Mouse (Mus musculus): ENCODE measurements around the gene Ift88. TPM values are rescaled to one million over a fixed set of nuclear protein-coding genes. Genes with fewer than 3 reads are reported as not detected.

Ift88 gene
- polyA plus RNA-seq, 1 experiment from 2014 or later: 16.9 TPM

GRCm38 (mm10) chr14:57408100-57408499, 15.8 kb upstream of the Ift88 start:
- DNase-seq (ENCODE audit: low spot score) (no peak), ATAC-seq (replicated peaks; ENCODE audit: insufficient number of reproducible peaks, low FRiP score, low TSS enrichment, low read depth) (no peak)
- H3K4me3 ChIP-seq (ENCODE audit: low read depth, low read length): no peak overlapping the region
- no peak overlapping the region for H3K4me2 ChIP-seq (ENCODE audit: low read depth, low read length)
- H3K27me3 ChIP-seq (ENCODE audit: control insufficient read depth, insufficient read depth, low read length): no peaks in the 10 kb centered on the region
- no peaks in the 10 kb centered on the region for H3K36me3 ChIP-seq (replicated peaks; ENCODE audit: control insufficient read depth, insufficient read depth, low read depth, low read length)
- H3K4me1 ChIP-seq (ENCODE audit: control insufficient read depth, insufficient read depth, low read length): no peaks in the 10 kb centered on the region
- 79% methylated on average over 8 of the region's 8 CpGs for WGBS
- H3K9ac ChIP-seq (replicated peaks; ENCODE audit: low read length): no peak overlapping the region
- H3K27ac ChIP-seq (replicated peaks; ENCODE audit: low read depth, low read length): no peak overlapping the region
- H3K9me3 ChIP-seq (replicated peaks; ENCODE audit: control insufficient read depth, low read length): no peaks in the 10 kb centered on the region

- H3K36me3 ChIP-seq (replicated peaks; ENCODE audit: control insufficient read depth, insufficient read depth, low read depth, low read length): no peaks in the 10 kb centered on the region
- no peak overlapping the region for H3K4me3 ChIP-seq (ENCODE audit: low read depth, low read length)
- peak; percentile 60 for DNase-seq (ENCODE audit: low spot score)
- 20% methylated on average over 6 of the region's 6 CpGs for WGBS
- H3K27ac ChIP-seq (replicated peaks; ENCODE audit: low read depth, low read length): no peak overlapping the region
- no peaks in the 10 kb centered on the region for H3K27me3 ChIP-seq (ENCODE audit: control insufficient read depth, insufficient read depth, low read length)
- no peaks in the 10 kb centered on the region for H3K9me3 ChIP-seq (replicated peaks; ENCODE audit: control insufficient read depth, low read length)
- H3K9ac ChIP-seq (replicated peaks; ENCODE audit: low read length): no peak overlapping the region
- no peaks in the 10 kb centered on the region for H3K4me1 ChIP-seq (ENCODE audit: control insufficient read depth, insufficient read depth, low read length)
- no peak overlapping the region for H3K4me2 ChIP-seq (ENCODE audit: low read depth, low read length)
- ATAC-seq (replicated peaks; ENCODE audit: insufficient number of reproducible peaks, low FRiP score, low TSS enrichment, low read depth): no peak
Observed at GRCm38 (mm10) chr14:57409106-57409505, 14.8 kb upstream of the Ift88 start.

GRCm38 (mm10) chr14:57412166-57412565, 11.7 kb upstream of the Ift88 start:
- no peak for DNase-seq (ENCODE audit: low spot score)
- no peak overlapping the region for H3K27ac ChIP-seq (replicated peaks; ENCODE audit: low read depth, low read length)
- no peaks in the 10 kb centered on the region for H3K4me1 ChIP-seq (ENCODE audit: control insufficient read depth, insufficient read depth, low read length)
- ATAC-seq (replicated peaks; ENCODE audit: insufficient number of reproducible peaks, low FRiP score, low TSS enrichment, low read depth): no peak
- H3K9me3 ChIP-seq (replicated peaks; ENCODE audit: control insufficient read depth, low read length): no peaks in the 10 kb centered on the region
- no peak overlapping the region for H3K9ac ChIP-seq (replicated peaks; ENCODE audit: low read length)
- H3K4me2 ChIP-seq (ENCODE audit: low read depth, low read length): no peak overlapping the region
- H3K36me3 ChIP-seq (replicated peaks; ENCODE audit: control insufficient read depth, insufficient read depth, low read depth, low read length): no peaks in the 10 kb centered on the region
- no peak overlapping the region for H3K4me3 ChIP-seq (ENCODE audit: low read depth, low read length)
- no peaks in the 10 kb centered on the region for H3K27me3 ChIP-seq (ENCODE audit: control insufficient read depth, insufficient read depth, low read length)
- WGBS: 39% methylated on average over 7 of the region's 7 CpGs

- no peak for DNase-seq (ENCODE audit: low spot score)
Observed at GRCm38 (mm10) chr14:57417187-57417586, 6.7 kb upstream of the Ift88 start.

GRCm38 (mm10) chr14:57424212-57424561, 325 bp downstream of the Ift88 start:
- DNase-seq (ENCODE audit: low spot score) (no peak), ATAC-seq (replicated peaks; ENCODE audit: insufficient number of reproducible peaks, low FRiP score, low TSS enrichment, low read depth) (peak; percentile 93)
- Histone ChIP-seq H3K27me3 (ENCODE audit: control insufficient read depth, insufficient read depth, low read length) (no peaks in the 10 kb centered on the region), H3K4me3 (ENCODE audit: low read depth, low read length) (peak overlapping the region; percentile 80), H3K9ac (replicated peaks; ENCODE audit: low read length) (peak overlapping the region; percentile 78), H3K27ac (replicated peaks; ENCODE audit: low read depth, low read length) (no peak overlapping the region; the same call in 1 of the 2 replicates), H3K4me1 (ENCODE audit: control insufficient read depth, insufficient read depth, low read length) (no peaks in the 10 kb centered on the region), H3K9me3 (replicated peaks; ENCODE audit: control insufficient read depth, low read length) (no peaks in the 10 kb centered on the region), H3K36me3 (replicated peaks; ENCODE audit: control insufficient read depth, insufficient read depth, low read depth, low read length) (no peaks in the 10 kb centered on the region), H3K4me2 (ENCODE audit: low read depth, low read length) (peak overlapping the region; percentile 76)
- WGBS: 1% methylated on average over 24 of the region's 24 CpGs

More at GRCm38 (mm10) chr14:57417187-57417586, 6.7 kb upstream of the Ift88 start:
- Histone ChIP-seq H3K4me2 (ENCODE audit: low read depth, low read length) (no peak overlapping the region), H3K9me3 (replicated peaks; ENCODE audit: control insufficient read depth, low read length) (no peaks in the 10 kb centered on the region), H3K27me3 (ENCODE audit: control insufficient read depth, insufficient read depth, low read length) (no peaks in the 10 kb centered on the region), H3K9ac (replicated peaks; ENCODE audit: low read length) (no peak overlapping the region), H3K27ac (replicated peaks; ENCODE audit: low read depth, low read length) (no peak overlapping the region), H3K36me3 (replicated peaks; ENCODE audit: control insufficient read depth, insufficient read depth, low read depth, low read length) (no peaks in the 10 kb centered on the region), H3K4me3 (ENCODE audit: low read depth, low read length) (no peak overlapping the region), H3K4me1 (ENCODE audit: control insufficient read depth, insufficient read depth, low read length) (no peaks in the 10 kb centered on the region)
- WGBS: 88% methylated on average over 2 of the region's 2 CpGs
- no peak for ATAC-seq (replicated peaks; ENCODE audit: insufficient number of reproducible peaks, low FRiP score, low TSS enrichment, low read depth)

GRCm38 (mm10) chr14:57430451-57430850, 6.6 kb downstream of the Ift88 start:
- H3K4me3 ChIP-seq (ENCODE audit: low read depth, low read length): no peak overlapping the region
- H3K4me2 ChIP-seq (ENCODE audit: low read depth, low read length): no peak overlapping the region
- no peak for ATAC-seq (replicated peaks; ENCODE audit: insufficient number of reproducible peaks, low FRiP score, low TSS enrichment, low read depth)
- H3K9ac ChIP-seq (replicated peaks; ENCODE audit: low read length): no peak overlapping the region
- DNase-seq (ENCODE audit: low spot score): no peak
- 81% methylated on average over 2 of the region's 2 CpGs for WGBS
- H3K4me1 ChIP-seq (ENCODE audit: control insufficient read depth, insufficient read depth, low read length): no peaks in the 10 kb centered on the region
- no peaks in the 10 kb centered on the region for H3K9me3 ChIP-seq (replicated peaks; ENCODE audit: control insufficient read depth, low read length)
- H3K27ac ChIP-seq (replicated peaks; ENCODE audit: low read depth, low read length): no peak overlapping the region
- no peaks in the 10 kb centered on the region for H3K36me3 ChIP-seq (replicated peaks; ENCODE audit: control insufficient read depth, insufficient read depth, low read depth, low read length)
- H3K27me3 ChIP-seq (ENCODE audit: control insufficient read depth, insufficient read depth, low read length): no peaks in the 10 kb centered on the region

GRCm38 (mm10) chr14:57452516-57452915, 28.7 kb downstream of the Ift88 start:
- no peak overlapping the region for H3K4me2 ChIP-seq (ENCODE audit: low read depth, low read length)
- no peaks in the 10 kb centered on the region for H3K36me3 ChIP-seq (replicated peaks; ENCODE audit: control insufficient read depth, insufficient read depth, low read depth, low read length)
- H3K4me3 ChIP-seq (ENCODE audit: low read depth, low read length): no peak overlapping the region
- H3K9me3 ChIP-seq (replicated peaks; ENCODE audit: control insufficient read depth, low read length): no peaks in the 10 kb centered on the region
- no peaks in the 10 kb centered on the region for H3K4me1 ChIP-seq (ENCODE audit: control insufficient read depth, insufficient read depth, low read length)
- no peak overlapping the region for H3K27ac ChIP-seq (replicated peaks; ENCODE audit: low read depth, low read length)
- 88% methylated on average over 1 of the region's 1 CpGs for WGBS
- no peaks in the 10 kb centered on the region for H3K27me3 ChIP-seq (ENCODE audit: control insufficient read depth, insufficient read depth, low read length)
- ATAC-seq (replicated peaks; ENCODE audit: insufficient number of reproducible peaks, low FRiP score, low TSS enrichment, low read depth): no peak
- no peak for DNase-seq (ENCODE audit: low spot score)
- no peak overlapping the region for H3K9ac ChIP-seq (replicated peaks; ENCODE audit: low read length)

GRCm38 (mm10) chr14:57459883-57460282, 36.0 kb downstream of the Ift88 start:
- Histone ChIP-seq H3K4me3 (ENCODE audit: low read depth, low read length) (no peak overlapping the region), H3K27me3 (ENCODE audit: control insufficient read depth, insufficient read depth, low read length) (no peaks in the 10 kb centered on the region), H3K9ac (replicated peaks; ENCODE audit: low read length) (no peak overlapping the region), H3K27ac (replicated peaks; ENCODE audit: low read depth, low read length) (no peak overlapping the region), H3K9me3 (replicated peaks; ENCODE audit: control insufficient read depth, low read length) (no peaks in the 10 kb centered on the region), H3K4me2 (ENCODE audit: low read depth, low read length) (no peak overlapping the region), H3K4me1 (ENCODE audit: control insufficient read depth, insufficient read depth, low read length) (no peaks in the 10 kb centered on the region), H3K36me3 (replicated peaks; ENCODE audit: control insufficient read depth, insufficient read depth, low read depth, low read length) (no peaks in the 10 kb centered on the region)
- WGBS: 89% methylated on average over 5 of the region's 5 CpGs
- no peak for DNase-seq (ENCODE audit: low spot score)
- ATAC-seq (replicated peaks; ENCODE audit: insufficient number of reproducible peaks, low FRiP score, low TSS enrichment, low read depth): no peak
